Mouse (Mus musculus) hindbrain, embryonic 13.5 days (tissue): ENCODE data around the gene Vrtn. TPM values are rescaled to one million over a fixed set of nuclear protein-coding genes. Genes with fewer than 3 reads are reported as not detected.

Source experiments
- ATAC-seq: fragments of 200-750 bp; cut with Nextera tagmentation; 2 replicates; pipeline ENCODE4 v1.8.0; 2017; ENCODE audit warnings: moderate TSS enrichment; ENCODE audit not compliant: low FRiP score
- H3K27ac ChIP-seq: fragments of 300-500 bp; sonication (generic); 2 replicates; pipeline ENCODE4 v1.5.1; 2015; ENCODE audit warnings: inconsistent platforms, mild to moderate bottlenecking, moderate library complexity
- H3K27me3 ChIP-seq: fragments of 300-500 bp; sonication (generic); 2 replicates; pipeline ENCODE4 v1.6.1; 2015; ENCODE audit warnings: mild to moderate bottlenecking, inconsistent platforms
- H3K36me3 ChIP-seq: fragments of 300-500 bp; sonication (generic); 2 replicates; pipeline ENCODE4 v1.6.1; 2015; ENCODE audit warnings: mild to moderate bottlenecking, inconsistent platforms
- H3K4me1 ChIP-seq: fragments of 300-500 bp; sonication (generic); replicated peaks from 2 replicates; pipeline ENCODE4 v1.6.1; 2015; ENCODE audit warnings: inconsistent platforms
- H3K4me2 ChIP-seq: fragments of 300-500 bp; sonication (generic); 2 replicates; pipeline ENCODE4 v1.6.1; 2015; ENCODE audit warnings: inconsistent platforms, mild to moderate bottlenecking, moderate library complexity
- H3K4me3 ChIP-seq: fragments of 300-500 bp; sonication (generic); 2 replicates; pipeline ENCODE4 v1.5.1; 2015; ENCODE audit warnings: mild to moderate bottlenecking, inconsistent platforms
- H3K9ac ChIP-seq: fragments of 300-500 bp; sonication (generic); 2 replicates; pipeline ENCODE4 v1.6.1; 2015; ENCODE audit warnings: mild to moderate bottlenecking, inconsistent platforms
- H3K9me3 ChIP-seq: fragments of 300-500 bp; sonication (generic); 2 replicates; pipeline ENCODE4 v1.6.1; 2016; ENCODE audit warnings: inconsistent platforms
- WGBS: fragments of 180-500 bp; shearing (Covaris S2); methylation state at CpG from one replicate; pipeline ENCODE4 v1.1.7; 2015; 5-methylcytosine and 5-hydroxymethylcytosine counted together
- polyA plus RNA-seq: library from polyadenylated mRNA; unstranded; fragments of >200 nt; fragmentation: Nextera tagmentation; extraction: Ambion mirVana; gene quantifications from 2 replicates; pipeline ENCODE4 v1.2.1, GENCODE M21; 2015

Vrtn gene
- polyA plus RNA-seq: not detected in 2 replicates

- Histone ChIP-seq H3K4me3 (no peak within 1 kb of the TSS), H3K27ac (no peak within 1 kb of the TSS), H3K4me1 (no peaks in the 10 kb centered on the region; the same call in 1 of the 2 replicates), H3K4me2 (no peak within 1 kb of the TSS), H3K27me3 (peaks cover 55% of the 10 kb centered on the region), H3K9ac (no peak within 1 kb of the TSS), H3K9me3 (no peaks in the 10 kb centered on the region), H3K36me3 (no peaks in the 10 kb centered on the region)
- no peak for ATAC-seq
- 5% methylated on average over 9 of the region's 9 CpGs for whole genome bisulfite sequencing
These were observed at the start of gene Vrtn for GRCm38 (mm10) chr12:84640654-84641053. Gene Vrtn, plus strand, starts transcription at chr12:84641019.

- WGBS: 20% methylated on average over 8 of the region's 8 CpGs
- H3K36me3 ChIP-seq: peaks cover 11% of the 10 kb centered on the region
- H3K27me3 ChIP-seq: peaks cover 29% of the 10 kb centered on the region
- no peak for ATAC-seq
- H3K27ac ChIP-seq: no peak overlapping the region
- peaks cover 18% of the 10 kb centered on the region for H3K4me1 ChIP-seq
- no peak overlapping the region for H3K9ac ChIP-seq
- no peak overlapping the region for H3K4me3 ChIP-seq
- H3K9me3 ChIP-seq: no peaks in the 10 kb centered on the region
- no peak overlapping the region for H3K4me2 ChIP-seq
These were observed 42.5 kb upstream of the Vrtn start for GRCm38 (mm10) chr12:84598324-84598723.

DNA sequence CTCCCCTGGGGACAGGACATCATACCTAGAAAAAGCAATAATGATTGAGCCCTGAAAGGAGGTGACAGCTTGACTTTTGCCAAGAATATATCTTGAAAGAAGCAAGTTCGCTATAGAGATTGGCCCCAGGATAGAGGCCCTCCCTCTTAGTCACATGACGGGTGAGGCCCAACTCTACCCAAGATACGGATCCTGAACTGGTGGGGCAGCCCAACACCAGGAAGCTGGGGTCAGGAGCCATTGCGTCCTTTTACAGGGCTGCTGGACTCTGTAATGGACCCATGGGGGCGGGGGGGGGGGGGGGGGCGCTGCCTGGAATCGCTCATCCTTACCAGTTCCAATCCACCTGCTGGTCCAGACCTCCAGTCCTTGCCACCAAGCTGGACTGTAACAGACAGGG lies 36.8 kb upstream of the Vrtn start:
- 0 out of 2 replicates have a peak, but pooled peaks cover 6% of the 10 kb centered on the region for H3K27me3 ChIP-seq
- no peak for ATAC-seq
- H3K9me3 ChIP-seq: no peaks in the 10 kb centered on the region
- no peak overlapping the region for H3K9ac ChIP-seq
- no peaks in the 10 kb centered on the region for H3K4me1 ChIP-seq
- no peak overlapping the region for H3K4me3 ChIP-seq
- H3K27ac ChIP-seq: no peak overlapping the region
- H3K36me3 ChIP-seq: peaks cover 41% of the 10 kb centered on the region
- no peak overlapping the region for H3K4me2 ChIP-seq
- 87% methylated on average over 6 of the region's 7 CpGs for WGBS

DNA sequence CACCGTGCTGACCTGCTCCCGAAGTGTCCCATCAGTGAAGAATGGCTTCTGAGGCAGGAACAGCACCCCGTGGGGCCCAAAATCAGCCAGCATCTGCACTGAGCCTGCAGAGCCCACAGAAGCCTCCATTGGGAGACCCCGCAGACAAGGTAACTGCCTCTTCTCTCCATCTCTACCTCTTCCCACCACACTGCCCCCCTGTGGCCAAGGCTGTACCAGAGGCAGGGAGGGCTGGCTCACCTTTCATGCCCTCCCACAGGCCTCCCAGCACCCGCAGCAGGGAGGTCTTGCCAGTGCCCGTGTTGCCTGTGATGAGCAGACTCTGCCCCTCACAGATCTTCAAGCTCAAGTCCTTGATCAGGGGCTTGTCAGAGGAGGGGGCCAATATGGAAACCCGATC lies 35.0 kb upstream of the Vrtn start:
- H3K9ac ChIP-seq: no peak overlapping the region
- no peak overlapping the region for H3K4me2 ChIP-seq
- no peak overlapping the region for H3K4me3 ChIP-seq
- no peak for ATAC-seq
- H3K9me3 ChIP-seq: no peaks in the 10 kb centered on the region
- H3K27me3 ChIP-seq: no peaks in the 10 kb centered on the region
- 78% methylated on average over 7 of the region's 7 CpGs for WGBS
- H3K27ac ChIP-seq: no peak overlapping the region
- H3K4me1 ChIP-seq: no peaks in the 10 kb centered on the region
- H3K36me3 ChIP-seq: peaks cover 43% of the 10 kb centered on the region

DNA sequence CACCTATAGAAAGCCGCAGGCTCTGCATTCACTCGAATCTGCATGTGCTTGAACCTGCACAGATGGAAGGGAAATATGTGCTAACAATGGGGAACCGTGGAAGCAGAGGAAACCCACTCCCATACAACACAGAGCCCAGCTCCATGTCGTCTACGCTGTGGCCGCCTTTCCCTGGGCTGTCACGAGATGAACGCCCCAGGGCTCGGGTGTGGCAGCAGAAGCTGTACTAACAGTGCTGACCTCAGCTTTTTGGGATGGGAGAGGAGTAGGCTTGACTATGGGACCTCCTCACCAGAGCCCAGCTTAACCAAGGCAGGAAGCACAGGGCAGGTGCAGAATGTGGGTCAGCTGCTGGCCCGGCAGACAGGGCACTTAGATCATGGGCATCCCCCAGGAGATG lies 29.1 kb upstream of the Vrtn start:
- no peaks in the 10 kb centered on the region for H3K9me3 ChIP-seq
- no peak overlapping the region for H3K9ac ChIP-seq
- no peak for ATAC-seq
- no peaks in the 10 kb centered on the region for H3K27me3 ChIP-seq
- H3K36me3 ChIP-seq: peaks cover 23% of the 10 kb centered on the region
- H3K4me3 ChIP-seq: no peak overlapping the region
- H3K27ac ChIP-seq: no peak overlapping the region
- peaks cover 2% of the 10 kb centered on the region; the same call in 1 of the 2 replicates for H3K4me1 ChIP-seq
- 92% methylated on average over 10 of the region's 10 CpGs for WGBS
- no peak overlapping the region for H3K4me2 ChIP-seq

DNA sequence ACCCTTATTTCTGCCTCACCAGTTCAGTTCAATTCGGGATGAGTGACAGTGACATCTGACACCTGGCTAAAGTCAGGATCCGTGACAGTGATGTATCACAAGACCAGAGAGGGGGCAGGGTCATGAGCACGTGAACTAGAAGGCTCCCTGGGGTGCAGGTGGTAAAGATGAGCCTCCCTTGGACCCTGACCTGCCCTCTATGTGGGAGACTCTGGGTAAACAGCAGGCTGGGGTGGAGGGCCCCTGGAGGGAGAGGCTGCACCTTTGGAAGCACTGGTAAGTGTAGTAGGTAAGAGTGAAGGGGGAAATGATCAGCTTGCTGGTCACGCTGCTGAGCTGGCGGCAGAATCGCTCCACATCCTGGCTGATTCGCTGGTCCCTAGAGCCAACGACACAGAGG lies 28.3 kb upstream of the Vrtn start:
- H3K36me3 ChIP-seq: peaks cover 18% of the 10 kb centered on the region
- H3K9ac ChIP-seq: no peak overlapping the region
- no peak overlapping the region for H3K4me2 ChIP-seq
- H3K27ac ChIP-seq: no peak overlapping the region
- ATAC-seq: no peak
- WGBS: 69% methylated on average over 8 of the region's 8 CpGs
- no peak overlapping the region for H3K4me3 ChIP-seq
- peaks cover 2% of the 10 kb centered on the region; the same call in 1 of the 2 replicates for H3K4me1 ChIP-seq
- H3K9me3 ChIP-seq: no peaks in the 10 kb centered on the region
- H3K27me3 ChIP-seq: no peaks in the 10 kb centered on the region

DNA sequence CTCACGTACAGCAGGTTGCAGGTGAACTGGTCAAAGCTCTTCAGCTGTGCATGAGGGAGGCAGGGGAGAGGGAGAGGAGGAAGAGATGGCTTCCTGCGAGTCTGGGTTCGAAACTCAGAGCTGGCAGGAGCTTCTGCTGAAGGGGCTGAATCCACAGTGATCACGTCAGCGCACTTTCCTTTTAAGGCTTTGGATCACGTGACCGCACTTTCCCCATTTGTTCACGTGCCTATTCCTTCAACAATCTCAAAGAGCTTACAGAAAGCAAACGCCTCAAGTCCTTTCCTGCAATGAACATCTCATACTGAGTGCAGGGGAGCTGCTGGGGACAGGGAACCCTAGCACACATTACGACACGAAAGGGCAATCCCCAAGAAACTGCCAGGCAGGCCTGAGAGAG lies 26.8 kb upstream of the Vrtn start:
- no peak overlapping the region for H3K4me2 ChIP-seq
- WGBS: 87% methylated on average over 11 of the region's 11 CpGs
- H3K36me3 ChIP-seq: peaks cover 9% of the 10 kb centered on the region
- H3K27me3 ChIP-seq: no peaks in the 10 kb centered on the region
- no peak overlapping the region for H3K9ac ChIP-seq
- no peaks in the 10 kb centered on the region for H3K9me3 ChIP-seq
- no peak overlapping the region for H3K4me3 ChIP-seq
- ATAC-seq: no peak
- peaks cover 7% of the 10 kb centered on the region for H3K4me1 ChIP-seq
- no peak overlapping the region for H3K27ac ChIP-seq

DNA sequence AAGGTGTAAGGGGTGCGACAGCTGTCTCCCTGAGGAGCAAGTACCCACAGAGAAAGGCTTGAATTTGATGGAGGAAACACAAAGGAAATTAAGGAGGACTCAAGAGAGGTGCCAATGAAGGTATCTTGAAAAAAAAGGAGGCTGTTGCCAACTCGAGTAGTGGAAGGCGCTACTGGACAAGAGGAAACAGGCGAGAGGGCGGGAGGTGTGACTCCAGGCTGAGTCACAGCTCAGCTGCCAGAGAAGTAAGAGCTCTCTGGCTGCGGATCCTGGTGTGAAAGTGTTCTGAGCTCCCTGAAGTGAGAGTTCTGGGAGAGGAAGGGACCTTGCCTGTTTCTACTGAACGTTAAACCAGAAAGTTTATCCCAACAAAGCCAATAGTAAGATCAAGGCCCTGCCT lies 26.3 kb upstream of the Vrtn start:
- Histone ChIP-seq H3K9ac (no peak overlapping the region), H3K4me1 (peaks cover 7% of the 10 kb centered on the region), H3K36me3 (peaks cover 7% of the 10 kb centered on the region), H3K27me3 (no peaks in the 10 kb centered on the region), H3K4me3 (no peak overlapping the region), H3K9me3 (no peaks in the 10 kb centered on the region), H3K27ac (no peak overlapping the region), H3K4me2 (no peak overlapping the region)
- WGBS: 82% methylated on average over 7 of the region's 7 CpGs
- ATAC-seq: no peak

DNA sequence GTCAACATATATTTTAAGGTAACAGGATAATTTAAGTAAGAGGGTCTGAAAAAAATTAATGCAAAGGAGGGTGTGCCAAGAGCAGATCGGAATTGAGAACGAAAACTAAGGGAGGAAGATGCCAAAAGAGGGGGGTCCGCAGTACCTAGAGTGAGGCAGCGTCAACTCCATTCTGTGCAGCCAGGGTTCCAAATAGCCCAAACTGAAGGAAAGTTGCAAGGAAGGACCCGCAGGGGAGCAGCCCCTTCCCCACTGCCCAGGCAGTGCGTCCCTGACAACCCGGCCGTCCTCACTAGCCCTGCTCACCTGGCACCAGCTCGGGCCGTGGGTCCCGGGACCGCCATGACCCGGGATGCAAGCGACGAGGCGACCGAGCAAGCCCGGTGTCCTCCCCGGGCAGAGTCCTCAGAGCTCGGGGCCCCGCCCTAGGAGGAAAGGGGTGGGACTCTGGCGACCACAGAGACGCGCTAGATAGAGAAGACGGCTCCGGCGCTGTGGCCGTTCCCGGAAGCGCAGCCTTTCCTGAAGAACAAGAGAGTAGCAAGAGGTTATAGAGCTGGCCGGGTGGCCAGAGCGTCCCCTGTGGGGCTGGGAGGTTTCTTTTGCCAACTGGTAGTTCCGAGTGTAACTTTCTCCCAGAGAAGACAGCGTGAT lies 23.7 kb upstream of the Vrtn start, which contains the start of gene Abcd4:
Abcd4 (minus strand) TSS at position 437 of the 654 bp plus-strand sequence.
- no peaks in the 10 kb centered on the region for H3K27me3 ChIP-seq
- WGBS: under 1% methylated on average over 34 of the region's 34 CpGs
- H3K9ac ChIP-seq: peak within 1 kb of the TSS; percentile 83
- peaks cover 3% of the 10 kb centered on the region; the same call in 1 of the 2 replicates for H3K36me3 ChIP-seq
- H3K4me3 ChIP-seq: peak within 1 kb of the TSS; percentile 66
- H3K27ac ChIP-seq: no peak within 1 kb of the TSS
- peak; percentile 96 for ATAC-seq
- no peaks in the 10 kb centered on the region for H3K9me3 ChIP-seq
- H3K4me2 ChIP-seq: peak within 1 kb of the TSS; percentile 63
- H3K4me1 ChIP-seq: peaks cover 7% of the 10 kb centered on the region

GRCm38 (mm10) chr12:84617663-84618062 lies 23.2 kb upstream of the Vrtn start:
- Histone ChIP-seq H3K4me1 (peaks cover 7% of the 10 kb centered on the region), H3K27ac (no peak overlapping the region), H3K9ac (peak overlapping the region; percentile 14; the same call in 1 of the 2 replicates), H3K27me3 (no peaks in the 10 kb centered on the region), H3K4me3 (peak overlapping the region; percentile 66), H3K4me2 (peak overlapping the region; percentile 63), H3K9me3 (no peaks in the 10 kb centered on the region), H3K36me3 (peaks cover 3% of the 10 kb centered on the region; the same call in 1 of the 2 replicates)
- ATAC-seq: peak; percentile 43
- WGBS: 11% methylated on average over 10 of the region's 10 CpGs

GRCm38 (mm10) chr12:84620975-84621374 lies 19.8 kb upstream of the Vrtn start:
- peaks cover 14% of the 10 kb centered on the region for H3K4me1 ChIP-seq
- no peak overlapping the region for H3K4me3 ChIP-seq
- no peak overlapping the region for H3K4me2 ChIP-seq
- no peak overlapping the region for H3K9ac ChIP-seq
- H3K27ac ChIP-seq: peak overlapping the region; percentile 76
- H3K36me3 ChIP-seq: no peaks in the 10 kb centered on the region
- ATAC-seq: no peak
- H3K9me3 ChIP-seq: no peaks in the 10 kb centered on the region
- peaks cover 17% of the 10 kb centered on the region for H3K27me3 ChIP-seq

DNA sequence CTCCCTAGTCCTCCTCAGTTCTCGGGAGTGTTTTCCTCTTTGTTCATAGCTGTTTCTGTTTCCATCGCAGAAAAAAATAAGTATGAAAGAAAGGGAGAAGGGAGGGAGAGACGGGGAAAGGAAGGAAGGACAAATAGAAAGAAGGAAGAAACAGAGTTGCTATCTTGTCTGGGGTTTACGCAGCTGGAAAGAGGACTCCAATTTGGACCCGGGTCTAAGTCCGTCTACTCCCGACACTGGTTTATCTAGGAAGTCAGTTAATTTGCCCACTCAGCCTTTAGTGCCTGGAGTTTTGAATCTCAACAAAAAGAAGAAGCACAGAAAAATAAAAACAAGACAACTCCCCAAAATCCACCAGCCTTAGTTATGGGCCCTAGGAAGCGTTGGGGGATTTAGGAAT lies 16.2 kb upstream of the Vrtn start:
- no peak for ATAC-seq
- no peak overlapping the region for H3K4me2 ChIP-seq
- 29% methylated on average over 8 of the region's 8 CpGs for WGBS

GRCm38 (mm10) chr12:84625116-84625515 lies 15.7 kb upstream of the Vrtn start:
- Histone ChIP-seq H3K4me1 (peaks cover 9% of the 10 kb centered on the region), H3K4me2 (peak overlapping the region; percentile 40), H3K9me3 (no peaks in the 10 kb centered on the region), H3K4me3 (no peak overlapping the region), H3K27me3 (peaks cover 19% of the 10 kb centered on the region), H3K27ac (no peak overlapping the region), H3K9ac (peak overlapping the region; percentile 51), H3K36me3 (no peaks in the 10 kb centered on the region)
- ATAC-seq: no peak
- WGBS: 4% methylated on average over 9 of the region's 9 CpGs

More for the DNA sequence above, 16.2 kb upstream of the Vrtn start:
- Histone ChIP-seq H3K4me3 (no peak overlapping the region), H3K36me3 (no peaks in the 10 kb centered on the region), H3K4me1 (peaks cover 9% of the 10 kb centered on the region), H3K9me3 (no peaks in the 10 kb centered on the region), H3K27ac (no peak overlapping the region), H3K9ac (0 out of 2 replicates have a peak overlapping the region, but pooled peaks have one; percentile 51), H3K27me3 (peaks cover 19% of the 10 kb centered on the region)
